Mouse (Mus musculus) stomach, adult 2 months (tissue): Measurements from ENCODE around the gene Acbd7. TPM values are rescaled to one million over a fixed set of nuclear protein-coding genes. Genes with fewer than 3 reads are reported as not detected.

Experiments
- polyA plus RNA-seq: library from polyadenylated mRNA; depleted of rRNA; stranded (reverse); fragments of >200 nt; gene quantifications from 2 replicates; pipeline ENCODE4 v1.2.3, GENCODE M21; 2012; rRNA removed

The Acbd7 gene
- polyA plus RNA-seq, result not detected in 2 replicates

DNA sequence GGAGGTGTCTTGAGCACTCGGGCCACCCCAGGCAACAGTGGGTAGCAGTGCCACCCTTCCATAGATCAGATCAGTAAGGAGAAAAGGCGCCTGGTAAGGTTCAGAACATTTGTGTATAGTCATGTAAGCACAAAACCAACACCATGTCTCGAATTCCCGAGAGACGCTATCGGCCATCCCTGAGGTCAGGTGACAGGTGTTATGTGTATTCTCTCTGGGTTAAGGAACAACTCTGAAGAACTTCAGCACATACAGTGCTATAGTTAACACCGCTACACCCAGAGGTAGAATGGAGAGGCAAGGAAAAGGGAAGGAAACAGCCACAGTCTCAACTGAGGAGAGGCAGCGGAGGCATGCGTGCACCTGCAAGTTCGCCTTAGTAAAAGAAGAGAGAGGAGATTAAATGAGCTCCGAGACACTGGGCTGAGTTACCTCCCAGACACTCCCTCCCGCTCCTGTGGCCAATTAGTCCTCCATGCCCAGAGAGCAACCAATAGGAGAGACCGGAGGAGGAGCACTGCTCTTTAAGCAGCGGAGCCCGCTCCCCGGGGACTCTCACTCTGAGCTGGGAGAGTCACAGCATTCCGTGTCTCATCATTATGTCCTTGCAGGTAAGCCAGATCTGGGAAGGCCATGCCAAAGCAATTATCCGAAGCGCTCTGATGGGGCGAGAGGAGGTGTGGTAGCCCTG is at the start of gene Acbd7:
Gene Acbd7 (plus strand): TSS at position 558 of the 691 bp plus-strand sequence.

DNA sequence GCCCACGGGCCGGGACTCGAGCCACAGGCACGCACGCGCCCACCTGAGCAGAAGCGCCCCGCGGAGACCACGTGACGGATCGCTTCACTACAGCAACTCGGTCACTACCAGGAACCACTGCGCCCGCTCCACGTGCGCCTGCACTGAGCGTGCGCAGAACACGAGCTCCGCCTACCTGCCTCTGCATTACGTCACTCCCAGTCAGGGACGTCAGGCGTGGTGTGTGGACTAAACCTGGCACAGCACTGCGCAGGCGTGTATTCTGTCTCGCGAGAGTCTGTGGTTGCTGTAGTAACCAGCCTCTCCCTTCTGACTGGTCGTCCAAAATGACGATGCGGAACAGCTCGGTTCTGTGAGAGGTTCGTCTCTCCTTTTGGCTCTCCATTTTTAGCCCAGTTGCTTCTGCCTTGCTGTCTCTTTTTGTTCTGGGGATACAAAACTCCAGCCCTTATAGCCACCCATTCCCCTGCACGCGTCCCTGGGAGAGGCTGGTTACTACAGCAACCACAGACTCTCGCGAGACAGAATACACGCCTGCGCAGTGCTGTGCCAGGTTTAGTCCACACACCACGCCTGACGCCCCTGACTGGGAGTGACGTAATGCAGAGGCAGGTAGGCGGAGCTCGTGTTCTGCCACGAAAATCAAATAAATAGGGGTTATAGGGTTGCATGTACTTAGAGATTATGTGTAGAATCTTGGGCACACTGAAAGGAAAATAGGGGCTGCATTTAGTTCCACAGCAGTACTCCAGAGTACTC is 3.3 kb upstream of the Acbd7 start, which contains the start of gene Rpp38:
Gene Rpp38 (minus strand): TSS at position 160 of the 759 bp plus-strand sequence.

Other genes starting within 250 kb of the Acbd7 start
- gene Fam171a1, start 221.9 kb upstream of the Acbd7 start, polyA plus RNA-seq, result 3.0 and 4.0 TPM in 2 replicates
- 1.8 and 3.0 TPM in 2 replicates for gene Nmt2, start 52.0 kb upstream of the Acbd7 start, polyA plus RNA-seq
- gene Rpp38, start 3.5 kb upstream of the Acbd7 start, polyA plus RNA-seq, result 1.0 and 1.1 TPM in 2 replicates
- gene Olah, start 61.0 kb downstream of the Acbd7 start, polyA plus RNA-seq, result not detected in 2 replicates
- gene Meig1, start 86.5 kb downstream of the Acbd7 start, polyA plus RNA-seq, result 0.15 TPM in 1 of 2 replicates, not detected in the other
- 0.65 and 0.77 TPM in 2 replicates for gene Dclre1c, start 88.0 kb downstream of the Acbd7 start, polyA plus RNA-seq
- 0.18 and 1.00 TPM in 2 replicates for gene Suv39h2, start 138.9 kb downstream of the Acbd7 start, polyA plus RNA-seq
- gene Gm45902, start 176.6 kb downstream of the Acbd7 start, polyA plus RNA-seq, result 0.49 and 0.57 TPM in 2 replicates
- gene Hspa14, start 176.6 kb downstream of the Acbd7 start, polyA plus RNA-seq, result 3.5 and 4.7 TPM in 2 replicates
- 0.12 and 0.18 TPM in 2 replicates for gene Cdnf, start 176.9 kb downstream of the Acbd7 start, polyA plus RNA-seq
- 3.4 and 5.8 TPM in 2 replicates for gene Fam107b, start 234.3 kb downstream of the Acbd7 start, polyA plus RNA-seq